Mouse (Mus musculus): ENCODE data around the gene Pax2.

DNA sequence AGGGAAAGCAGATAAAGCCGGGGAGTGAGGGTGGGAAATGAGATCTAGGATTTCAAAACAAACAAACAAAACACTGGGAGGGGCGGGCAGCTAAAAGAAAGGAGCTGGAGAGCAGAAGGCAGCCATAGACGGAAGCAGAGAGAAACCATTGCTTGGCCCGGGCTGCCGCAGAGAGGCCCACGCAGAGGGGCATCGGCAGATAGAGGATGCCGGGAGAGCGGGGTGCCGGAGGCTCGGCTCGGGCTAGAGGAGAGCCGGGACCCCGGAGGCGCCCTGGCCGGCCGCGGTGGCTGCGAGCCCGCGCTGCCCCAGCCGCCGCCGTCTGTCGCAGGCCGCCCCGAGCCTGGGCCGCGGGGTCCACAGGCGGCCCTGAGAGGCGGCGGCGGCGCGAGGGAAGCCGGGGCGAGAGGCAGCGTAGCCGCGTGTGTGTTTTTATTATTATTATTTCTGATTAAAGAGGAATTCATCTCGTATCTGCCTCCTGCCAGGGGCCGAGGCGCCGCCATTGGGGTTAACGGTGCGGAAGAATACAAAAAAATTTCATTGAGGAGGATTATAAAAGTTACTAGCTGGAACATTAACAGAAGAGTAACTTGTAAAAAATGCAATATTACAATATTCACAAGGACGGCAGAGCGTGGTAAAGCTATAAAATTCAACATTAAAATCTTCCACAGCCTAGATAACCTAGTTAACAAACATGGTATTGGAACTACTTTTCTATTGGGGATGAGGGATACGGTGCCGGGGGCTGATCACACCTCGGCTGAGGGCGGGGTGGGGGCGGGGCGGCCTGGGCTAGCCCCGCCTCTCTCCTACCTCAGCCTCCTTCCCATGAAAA, 29.7 kb upstream of the Pax2 start:
- TF ChIP-seq CTCF (IDR thresholded peaks at IDR 0.05 in 2 of 3, conservative IDR thresholded peaks at IDR 0.05 in 1 of 3; ENCODE audit: control insufficient read depth in 1 of 3, insufficient read depth in 1 of 3, low read depth in 2 of 3, low read length in 3 of 3, poor library complexity in 1 of 3, severe bottlenecking in 1 of 3) (no peak), JUND (IDR thresholded peaks at IDR 0.05; ENCODE audit: low read depth, low read length) (no peak), KAT2A (conservative IDR thresholded peaks at IDR 0.05; ENCODE audit: low read depth, low read length) (no peak), RCOR1 (IDR thresholded peaks at IDR 0.05; ENCODE audit: low read depth, low read length) (no peak)
